Mouse (Mus musculus): ENCODE data around the gene Col16a1.

Col16a1 gene

GRCm38 (mm10) chr4:130047331-130048202 lies at the start of gene Col16a1:
TSS of gene Col16a1 (plus strand) at chr4:130047840.
- peak; percentile 73; the same call in 1 of the 2 replicates for ATAC-seq (ENCODE audit: low TSS enrichment)

- ATAC-seq (ENCODE audit: low TSS enrichment) = peak; percentile 58; the same call in 1 of the 2 replicates
Measured at GRCm38 (mm10) chr4:129998124-129998523, 49.5 kb upstream of the Col16a1 start.

GRCm38 (mm10) chr4:130001710-130002109 lies 45.9 kb upstream of the Col16a1 start:
- no peak for ATAC-seq (ENCODE audit: low TSS enrichment)

GRCm38 (mm10) chr4:130002157-130002556 lies 45.5 kb upstream of the Col16a1 start:
- peak; percentile 21; the same call in 1 of the 2 replicates for ATAC-seq (ENCODE audit: low TSS enrichment)

GRCm38 (mm10) chr4:130005593-130005992 lies 42.0 kb upstream of the Col16a1 start:
- ATAC-seq (ENCODE audit: low TSS enrichment) = no peak

GRCm38 (mm10) chr4:130006533-130006932 lies 41.1 kb upstream of the Col16a1 start:
- ATAC-seq (ENCODE audit: low TSS enrichment) = no peak

- ATAC-seq (ENCODE audit: low TSS enrichment) = no peak
Measured at GRCm38 (mm10) chr4:130009043-130009442, 38.6 kb upstream of the Col16a1 start.

- no peak for ATAC-seq (ENCODE audit: low TSS enrichment)
Measured at GRCm38 (mm10) chr4:130010723-130011122, 36.9 kb upstream of the Col16a1 start.

- ATAC-seq (ENCODE audit: low TSS enrichment) = no peak
Measured at GRCm38 (mm10) chr4:130012234-130012633, 35.4 kb upstream of the Col16a1 start.

GRCm38 (mm10) chr4:130013111-130013510 lies 34.5 kb upstream of the Col16a1 start:
- peak; percentile 59 for ATAC-seq (ENCODE audit: low TSS enrichment)

- ATAC-seq (ENCODE audit: low TSS enrichment) = no peak
Measured at GRCm38 (mm10) chr4:130016010-130016409, 31.6 kb upstream of the Col16a1 start.

GRCm38 (mm10) chr4:130017036-130017674 lies 30.5 kb upstream of the Col16a1 start:
- no peak for ATAC-seq (ENCODE audit: low TSS enrichment)

- no peak; the same call in 1 of the 2 replicates for ATAC-seq (ENCODE audit: low TSS enrichment)
Measured at GRCm38 (mm10) chr4:130022952-130023351, 24.7 kb upstream of the Col16a1 start.

GRCm38 (mm10) chr4:130023511-130024231 lies 24.0 kb upstream of the Col16a1 start:
- ATAC-seq (ENCODE audit: low TSS enrichment) = peak; percentile 68

GRCm38 (mm10) chr4:130025544-130025943 lies 22.1 kb upstream of the Col16a1 start:
- ATAC-seq (ENCODE audit: low TSS enrichment) = no peak

GRCm38 (mm10) chr4:130031146-130031545 lies 16.5 kb upstream of the Col16a1 start:
- no peak for ATAC-seq (ENCODE audit: low TSS enrichment)

- no peak for ATAC-seq (ENCODE audit: low TSS enrichment)
Measured at GRCm38 (mm10) chr4:130033496-130033895, 14.1 kb upstream of the Col16a1 start.

- peak; percentile 52 for ATAC-seq (ENCODE audit: low TSS enrichment)
Measured at GRCm38 (mm10) chr4:130036112-130036511, 11.5 kb upstream of the Col16a1 start.

GRCm38 (mm10) chr4:130036573-130037401 lies 10.9 kb upstream of the Col16a1 start:
- peak; percentile 72 for ATAC-seq (ENCODE audit: low TSS enrichment)

- no peak for ATAC-seq (ENCODE audit: low TSS enrichment)
Measured at GRCm38 (mm10) chr4:130039351-130039750, 8.3 kb upstream of the Col16a1 start.

- ATAC-seq (ENCODE audit: low TSS enrichment) = no peak
Measured at GRCm38 (mm10) chr4:130041076-130041475, 6.6 kb upstream of the Col16a1 start.
